10 mouse cellular contexts compared by ENCODE assay signal in genomic region chr2:91932737-91933350, GRCm38 (mm10). TPM values are rescaled to one million over a fixed set of nuclear protein-coding genes. Genes with fewer than 3 reads are reported as not detected.
DNase-seq lines count a peak whose midpoint lies in the region; ATAC-seq and TF ChIP-seq lines count a peak whose summit lies in the region.
"Had no signal": no experiment of that assay in that cellular context is flagged by ENCODE, and none has a peak within 500 bp of the region (broad histone marks: within the 10 kb centered on the region; RNA-seq: fewer than 3 reads in every experiment).

No protein-coding gene starts in this region.

- no peak overlapping the region for H3K4me2 ChIP-seq in forebrain, embryonic 16.5 days (ENCODE audit: low read length)
- peak overlapping the region; percentile 58; the same call in 1 of the 2 replicates for H3K4me2 ChIP-seq in embryonic facial prominence, embryonic 14.5 days (ENCODE audit: low read depth, low read length)
- peak overlapping the region; percentile 86 for H3K4me2 ChIP-seq in limb, embryonic 13.5 days (replicated peaks)

- peak overlapping the region; percentile 83 for H3K4me3 ChIP-seq in forebrain, embryonic 10.5 days
- no peak overlapping the region for H3K4me3 ChIP-seq in forebrain, embryonic 16.5 days (replicated peaks; ENCODE audit: low read length)
- H3K4me3 ChIP-seq in ES-Bruce4 (ENCODE audit: low read depth, low read length): peak overlapping the region; percentile 7; the same call in 1 of the 2 replicates
- H3K4me3 ChIP-seq in embryonic facial prominence, embryonic 14.5 days (ENCODE audit: low read depth, low read length): no peak overlapping the region
- H3K4me3 ChIP-seq in limb, embryonic 13.5 days: peak overlapping the region; percentile 94; the same call in 1 of the 2 replicates

- TF ChIP-seq EP300 in ES-Bruce4 (IDR thresholded peaks at IDR 0.05; ENCODE audit: insufficient read depth, low read depth, low read length): no peak

- H3K4me1 ChIP-seq in forebrain, embryonic 10.5 days: peaks cover 86% of the 10 kb centered on the region
- peaks cover 27% of the 10 kb centered on the region for H3K4me1 ChIP-seq in forebrain, embryonic 16.5 days (replicated peaks; ENCODE audit: control insufficient read depth, insufficient read depth, low read length)
- H3K4me1 ChIP-seq in ES-Bruce4 (ENCODE audit: control insufficient read depth, insufficient read depth, low read length): peaks cover 10% of the 10 kb centered on the region
- peaks cover 14% of the 10 kb centered on the region for H3K4me1 ChIP-seq in embryonic facial prominence, embryonic 14.5 days (ENCODE audit: control insufficient read depth, insufficient read depth, low read length)
- peaks cover 45% of the 10 kb centered on the region for H3K4me1 ChIP-seq in limb, embryonic 13.5 days

- H3K9ac ChIP-seq in forebrain, embryonic 16.5 days (replicated peaks; ENCODE audit: low read depth, low read length): no peak overlapping the region
- no peak overlapping the region for H3K9ac ChIP-seq in ES-Bruce4 (ENCODE audit: low read depth, poor library complexity, severe bottlenecking)
- H3K9ac ChIP-seq in embryonic facial prominence, embryonic 14.5 days (ENCODE audit: low read depth, low read length): 0 out of 2 replicates have a peak overlapping the region, but pooled peaks have one; percentile 97
- H3K9ac ChIP-seq in limb, embryonic 13.5 days: peak overlapping the region; percentile 99

- 9% methylated on average over 6 of the region's 6 CpGs for WGBS in forebrain, embryonic 10.5 days
- WGBS in forebrain, embryonic 16.5 days: 15% methylated on average over 6 of the region's 6 CpGs
- 17% methylated on average over 6 of the region's 6 CpGs for WGBS in embryonic facial prominence, embryonic 14.5 days
- WGBS in limb, embryonic 13.5 days: 9% methylated on average over 6 of the region's 6 CpGs

- peak overlapping the region; percentile 100 for H3K27ac ChIP-seq in forebrain, embryonic 10.5 days
- no peak overlapping the region for H3K27ac ChIP-seq in forebrain, embryonic 16.5 days (ENCODE audit: low read length)
- H3K27ac ChIP-seq in ES-Bruce4 (ENCODE audit: insufficient read depth, low read length): peak overlapping the region; percentile 59
- H3K27ac ChIP-seq in embryonic facial prominence, embryonic 14.5 days (replicated peaks; ENCODE audit: low read depth, low read length): peak overlapping the region; percentile 98; the same call in 1 of the 2 replicates
- H3K27ac ChIP-seq in limb, embryonic 13.5 days: peak overlapping the region; percentile 99

- peaks cover 8% of the 10 kb centered on the region; the same call in 1 of the 2 replicates for H3K27me3 ChIP-seq in forebrain, embryonic 10.5 days (ENCODE audit: poor library complexity, severe bottlenecking)
- no peaks in the 10 kb centered on the region for H3K27me3 ChIP-seq in forebrain, embryonic 16.5 days (replicated peaks; ENCODE audit: control insufficient read depth, insufficient read depth, low read length)
- no peaks in the 10 kb centered on the region for H3K27me3 ChIP-seq in ES-Bruce4 (ENCODE audit: control insufficient read depth, insufficient read depth, low read length, poor library complexity, severe bottlenecking)
- no peaks in the 10 kb centered on the region for H3K27me3 ChIP-seq in embryonic facial prominence, embryonic 14.5 days (replicated peaks; ENCODE audit: control insufficient read depth, insufficient read depth, low read length)
- no peaks in the 10 kb centered on the region for H3K27me3 ChIP-seq in limb, embryonic 13.5 days

- TF ChIP-seq CTCF in ES-Bruce4 (IDR thresholded peaks at IDR 0.05; ENCODE audit: low read depth, low read length): no peak

- H3K36me3 ChIP-seq in forebrain, embryonic 10.5 days (replicated peaks): peaks cover 69% of the 10 kb centered on the region
- peaks cover 3% of the 10 kb centered on the region; the same call in 1 of the 2 replicates for H3K36me3 ChIP-seq in forebrain, embryonic 16.5 days (ENCODE audit: control insufficient read depth, insufficient read depth)
- H3K36me3 ChIP-seq in ES-Bruce4 (ENCODE audit: control insufficient read depth, insufficient read depth, low read length, poor library complexity, severe bottlenecking): 0 out of 2 replicates have a peak, but pooled peaks cover 3% of the 10 kb centered on the region
- peaks cover 53% of the 10 kb centered on the region for H3K36me3 ChIP-seq in embryonic facial prominence, embryonic 14.5 days (ENCODE audit: control insufficient read depth, insufficient read depth, low read length)
- H3K36me3 ChIP-seq in limb, embryonic 13.5 days: peaks cover 50% of the 10 kb centered on the region

- no peak for DNase-seq in forebrain, embryonic 10.5 days (ENCODE audit: extremely low spot score, low spot score)
- no peak for DNase-seq in embryonic facial prominence, embryonic 14.5 days (ENCODE audit: low spot score)
- no peak for DNase-seq in adipocyte (ENCODE audit: low spot score)
- DNase-seq in thymus, postnatal 0 days (ENCODE audit: low spot score): no peak

- no peak for TF ChIP-seq POLR2A in ES-Bruce4 (IDR thresholded peaks at IDR 0.05; ENCODE audit: insufficient read depth, low read length)

- no peaks in the 10 kb centered on the region for H3K9me3 ChIP-seq in forebrain, embryonic 10.5 days
- H3K9me3 ChIP-seq in forebrain, embryonic 16.5 days (ENCODE audit: control insufficient read depth, low read length): no peaks in the 10 kb centered on the region
- H3K9me3 ChIP-seq in ES-Bruce4 (replicated peaks; ENCODE audit: control insufficient read depth, insufficient read depth, low read length, poor library complexity, severe bottlenecking): no peaks in the 10 kb centered on the region
- H3K9me3 ChIP-seq in embryonic facial prominence, embryonic 14.5 days (ENCODE audit: control insufficient read depth, low read length): no peaks in the 10 kb centered on the region
- H3K9me3 ChIP-seq in limb, embryonic 13.5 days: no peaks in the 10 kb centered on the region

- no peak for ATAC-seq in forebrain, embryonic 16.5 days
- ATAC-seq in embryonic facial prominence, embryonic 14.5 days (ENCODE audit: low read depth): no peak
- no peak for ATAC-seq in limb, embryonic 13.5 days (ENCODE audit: low FRiP score, low read depth)
- no peak for ATAC-seq in erythroid progenitor cell, adult 5-6 weeks (replicated peaks; ENCODE audit: low FRiP score, poor library complexity, severe bottlenecking)

RNA-seq across cellular contexts. Expression of gene Mdk, which starts 0.7 kb away (rescaled TPM):
- polyA plus RNA-seq in forebrain, embryonic 10.5 days (2016; fragmentation: Nextera tagmentation; extraction: Ambion mirVana): 1,773 and 1,865 TPM in 2 replicates
- polyA plus RNA-seq in forebrain, embryonic 16.5 days (2015; fragmentation: Nextera tagmentation; extraction: Ambion mirVana): 256 and 290 TPM in 2 replicates
- 156 and 167 TPM in 2 replicates for polyA plus RNA-seq in ES-Bruce4 (2011; ENCODE audit: insufficient read depth, insufficient read length, low read depth, missing spikeins)
- polyA plus RNA-seq in embryonic facial prominence, embryonic 14.5 days (2014; fragmentation: Nextera tagmentation; extraction: Ambion mirVana): 700 and 828 TPM in 2 replicates
- 1,939 and 1,982 TPM in 2 replicates for polyA plus RNA-seq in limb, embryonic 13.5 days (2015; fragmentation: Nextera tagmentation; extraction: Ambion mirVana)
- not detected in 2 replicates for total RNA-seq in erythroid progenitor cell, adult 5-6 weeks (2015; ENCODE audit: low replicate concordance)
- not detected in 2 replicates for total RNA-seq in erythroid progenitor cell, adult 5-6 weeks (2017; ENCODE audit: low replicate concordance)
- polyA plus RNA-seq in thymus, postnatal 0 days (2015; fragmentation: Nextera tagmentation; extraction: Ambion mirVana): 118 and 153 TPM in 2 replicates

RNA-seq across cellular contexts. Expression of gene Chrm4, which starts 5.8 kb away (rescaled TPM):
- 0.12 and 0.77 TPM in 2 replicates for polyA plus RNA-seq in forebrain, embryonic 10.5 days (2016; fragmentation: Nextera tagmentation; extraction: Ambion mirVana)
- 2.4 and 2.6 TPM in 2 replicates for polyA plus RNA-seq in forebrain, embryonic 16.5 days (2015; fragmentation: Nextera tagmentation; extraction: Ambion mirVana)
- 0.78 and 0.97 TPM in 2 replicates for polyA plus RNA-seq in ES-Bruce4 (2011; ENCODE audit: insufficient read depth, insufficient read length, low read depth, missing spikeins)
- 0.31 and 0.47 TPM in 2 replicates for polyA plus RNA-seq in embryonic facial prominence, embryonic 14.5 days (2014; fragmentation: Nextera tagmentation; extraction: Ambion mirVana)
- polyA plus RNA-seq in limb, embryonic 13.5 days (2015; fragmentation: Nextera tagmentation; extraction: Ambion mirVana): 0.38 and 0.78 TPM in 2 replicates
- total RNA-seq in erythroid progenitor cell, adult 5-6 weeks (2015; ENCODE audit: low replicate concordance): 1.3 TPM in 1 of 2 replicates, not detected in the other
- not detected in 2 replicates for total RNA-seq in erythroid progenitor cell, adult 5-6 weeks (2017; ENCODE audit: low replicate concordance)
- polyA plus RNA-seq in thymus, postnatal 0 days (2015; fragmentation: Nextera tagmentation; extraction: Ambion mirVana): 0.09 and 0.12 TPM in 2 replicates

RNA-seq across cellular contexts. Expression of gene Gm9821, which starts 12.7 kb away (rescaled TPM):
- 0.44 and 0.52 TPM in 2 replicates for polyA plus RNA-seq in forebrain, embryonic 10.5 days (2016; fragmentation: Nextera tagmentation; extraction: Ambion mirVana)
- polyA plus RNA-seq in forebrain, embryonic 16.5 days (2015; fragmentation: Nextera tagmentation; extraction: Ambion mirVana): 0.37 and 0.46 TPM in 2 replicates
- not detected in 2 replicates for polyA plus RNA-seq in ES-Bruce4 (2011; ENCODE audit: insufficient read depth, insufficient read length, low read depth, missing spikeins)
- polyA plus RNA-seq in embryonic facial prominence, embryonic 14.5 days (2014; fragmentation: Nextera tagmentation; extraction: Ambion mirVana): 0.70 and 0.76 TPM in 2 replicates
- polyA plus RNA-seq in limb, embryonic 13.5 days (2015; fragmentation: Nextera tagmentation; extraction: Ambion mirVana): 0.27 and 0.61 TPM in 2 replicates
- total RNA-seq in erythroid progenitor cell, adult 5-6 weeks (2015; ENCODE audit: low replicate concordance): not detected in 2 replicates
- 0.13 TPM in 1 of 2 replicates, not detected in the other for total RNA-seq in erythroid progenitor cell, adult 5-6 weeks (2017; ENCODE audit: low replicate concordance)
- 2.5 and 3.4 TPM in 2 replicates for polyA plus RNA-seq in thymus, postnatal 0 days (2015; fragmentation: Nextera tagmentation; extraction: Ambion mirVana)
- total RNA-seq: left cerebral cortex, adult 8-10 months had no signal
- polyA plus RNA-seq: small intestine, adult 2 months had no signal

RNA-seq across cellular contexts. Expression of gene Dgkz, which starts 42.8 kb away (rescaled TPM):
- polyA plus RNA-seq in forebrain, embryonic 10.5 days (2016; fragmentation: Nextera tagmentation; extraction: Ambion mirVana): 35.1 and 39.1 TPM in 2 replicates
- 28.7 and 33.6 TPM in 2 replicates for polyA plus RNA-seq in forebrain, embryonic 16.5 days (2015; fragmentation: Nextera tagmentation; extraction: Ambion mirVana)
- 28.1 and 29.6 TPM in 2 replicates for polyA plus RNA-seq in ES-Bruce4 (2011; ENCODE audit: insufficient read depth, insufficient read length, low read depth, missing spikeins)
- polyA plus RNA-seq in embryonic facial prominence, embryonic 14.5 days (2014; fragmentation: Nextera tagmentation; extraction: Ambion mirVana): 44.9 and 47.4 TPM in 2 replicates
- 33.0 and 34.0 TPM in 2 replicates for polyA plus RNA-seq in limb, embryonic 13.5 days (2015; fragmentation: Nextera tagmentation; extraction: Ambion mirVana)
- total RNA-seq in erythroid progenitor cell, adult 5-6 weeks (2015; ENCODE audit: low replicate concordance): 25.6 and 54.1 TPM in 2 replicates
- 8.7 and 11.9 TPM in 2 replicates for total RNA-seq in erythroid progenitor cell, adult 5-6 weeks (2017; ENCODE audit: low replicate concordance)
- polyA plus RNA-seq in thymus, postnatal 0 days (2015; fragmentation: Nextera tagmentation; extraction: Ambion mirVana): 70.9 and 81.0 TPM in 2 replicates

Comparison
In these comparisons a context has a peak if more than half of its experiments do, and no peak if none do; other contexts are left out.
1. H3K4me3 ChIP-seq: peak in forebrain, embryonic 10.5 days (single experiment), ES-Bruce4 (single experiment) and limb, embryonic 13.5 days (single experiment); none in forebrain, embryonic 16.5 days (single experiment) and embryonic facial prominence, embryonic 14.5 days (single experiment).
2. H3K9ac ChIP-seq: peak in embryonic facial prominence, embryonic 14.5 days (single experiment) and limb, embryonic 13.5 days (single experiment); none in forebrain, embryonic 16.5 days (single experiment) and ES-Bruce4 (single experiment).